Mouse (Mus musculus) CD4-positive helper T cell, adult 2 months (primary cell): ENCODE measurements at regions not wholly inside any gene's neighbourhood (a gene's known extent, or its start where the extent isn't known, plus 50 kb on each side); places are given as distances from the start of the nearest gene placed in this dataset.
A peak's percentile ranks its signal among the peaks of the same experiment; 100 is the strongest.
"Not testable (repeated sequence)": the region's sequence is repeated elsewhere in the genome, so short reads cannot be mapped to it uniquely, and the experiment has no call there.

ENCODE experiments used
- DNase-seq: peaks from one replicate; pipeline ENCODE4 v3.0.0-alpha.2; 2012; ENCODE audit warnings: low read depth, missing footprints, low spot score

GRCm38 (mm10) chr12:113701841-113702240 is 158.1 kb downstream of the Adam6a start:
- not testable (repeated sequence) for DNase-seq

DNA sequence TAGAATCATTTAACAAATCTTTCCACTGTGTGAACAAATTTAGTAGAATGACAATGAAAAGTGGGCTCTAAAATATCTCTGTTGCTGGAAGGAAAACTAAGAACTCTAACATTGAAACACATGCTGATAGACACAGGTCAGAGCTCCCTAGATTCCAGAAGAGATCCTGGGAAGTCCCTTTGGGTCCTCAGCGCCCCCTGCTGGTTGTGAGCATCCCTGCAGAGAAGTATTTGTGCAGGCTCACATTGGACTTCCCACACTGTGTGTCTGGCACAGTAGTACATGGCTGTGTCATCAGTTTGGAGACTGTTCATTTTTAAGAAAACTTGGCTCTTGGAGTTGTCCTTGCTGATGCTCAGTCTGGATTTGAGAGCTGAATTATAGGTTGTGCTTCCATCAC is 172.7 kb downstream of the Adam6a start:
- DNase-seq: not testable (repeated sequence)

DNA sequence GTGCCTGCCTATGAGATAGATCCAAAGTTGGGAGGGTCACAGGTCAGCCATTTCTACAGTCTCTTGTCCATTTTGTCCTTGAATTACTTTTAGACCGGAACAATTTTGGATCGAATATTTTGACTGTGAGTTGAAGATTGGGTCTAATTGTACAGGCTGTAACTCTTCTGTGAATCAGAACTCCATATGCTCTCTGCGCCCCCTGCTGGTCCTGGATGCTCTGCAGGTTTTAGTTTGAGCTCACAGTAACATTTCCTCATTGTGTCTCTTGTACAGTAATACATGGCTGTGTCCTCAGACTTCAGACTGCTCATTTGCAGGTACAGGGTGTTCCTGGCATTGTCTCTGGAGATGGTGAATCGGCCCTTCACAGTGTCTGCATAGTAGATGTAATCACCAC is 192.1 kb downstream of the Adam6a start:
- DNase-seq: peak; percentile 27

- no peak for DNase-seq
Measured at GRCm38 (mm10) chr12:113746277-113746676, 202.6 kb downstream of the Adam6a start.

DNA sequence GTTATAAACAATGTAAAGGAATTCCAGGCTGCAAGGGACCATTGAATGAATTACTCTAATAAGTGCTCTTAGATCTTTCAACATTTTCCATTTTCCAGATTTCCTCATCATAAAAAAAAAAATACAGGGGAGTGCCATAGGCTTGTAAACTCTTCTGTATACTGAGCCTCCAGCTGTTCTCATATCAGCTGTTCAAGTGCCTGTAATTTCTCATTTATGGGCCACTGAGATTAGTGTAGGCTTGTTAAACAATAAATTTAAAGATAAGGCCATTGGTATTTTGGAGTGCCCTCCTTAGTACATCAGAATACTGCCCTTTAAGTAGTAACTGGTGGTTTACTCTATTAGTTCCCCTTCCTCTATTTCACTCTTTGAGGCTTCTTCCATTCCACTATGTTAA is 204.3 kb downstream of the Adam6a start:
- DNase-seq: no peak

GRCm38 (mm10) chr12:113769587-113769986 is 225.9 kb downstream of the Adam6a start:
- no peak for DNase-seq

- DNase-seq: peak; percentile 5
Measured at GRCm38 (mm10) chr12:113795876-113796275, 252.2 kb downstream of the Adam6a start.

GRCm38 (mm10) chr12:113826377-113826776 is 282.7 kb downstream of the Adam6a start:
- DNase-seq: peak; percentile 11

DNA sequence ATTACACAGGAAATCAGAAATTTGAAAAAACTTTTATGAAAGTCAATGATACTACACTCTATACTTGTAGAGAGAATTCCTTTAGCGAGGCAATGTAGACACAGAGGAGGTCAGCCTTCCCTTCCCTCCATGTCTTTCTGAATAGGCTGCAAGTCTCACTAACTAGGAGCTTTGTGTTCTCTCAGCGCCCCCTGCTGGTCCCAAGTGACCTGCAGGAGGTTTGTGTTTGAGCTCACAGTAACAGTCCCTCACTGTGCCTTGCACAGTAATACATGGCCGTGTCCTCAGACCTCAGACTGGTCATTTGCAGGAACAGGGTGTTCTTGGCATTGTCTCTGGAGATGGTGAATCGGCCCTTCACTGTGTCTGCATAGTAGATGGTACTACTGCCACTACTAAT is 315.2 kb downstream of the Adam6a start:
- DNase-seq: peak; percentile 34

- peak; percentile 19 for DNase-seq
Measured at GRCm38 (mm10) chr12:113878826-113879225, 335.1 kb downstream of the Adam6a start.

GRCm38 (mm10) chr12:113896152-113896551 is 352.4 kb downstream of the Adam6a start:
- no peak for DNase-seq

- no peak for DNase-seq
Measured at GRCm38 (mm10) chr12:113906459-113906858, 362.8 kb downstream of the Adam6a start.

DNA sequence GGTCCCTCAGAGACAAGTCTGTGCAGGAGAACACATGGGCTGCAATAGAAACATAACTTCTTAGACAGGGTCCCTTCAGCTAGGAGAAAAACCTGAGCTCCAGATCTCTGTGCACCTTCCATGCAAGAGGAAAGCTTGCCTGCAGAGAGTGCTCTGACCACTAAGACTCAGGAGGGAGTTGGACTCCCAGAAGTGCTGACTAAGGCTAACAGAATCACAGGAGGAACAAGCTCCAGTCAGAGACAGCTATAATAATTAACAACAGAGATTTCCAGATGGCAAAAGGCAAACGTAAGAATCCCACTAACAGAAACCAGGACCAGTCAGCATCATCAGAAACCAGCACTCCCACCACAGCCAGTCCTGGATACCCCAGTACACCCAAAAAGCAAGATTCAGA is 364.0 kb downstream of the Adam6a start:
- DNase-seq: no peak

- no peak for DNase-seq
Measured at GRCm38 (mm10) chr12:113911770-113912169, 368.1 kb downstream of the Adam6a start.

DNA sequence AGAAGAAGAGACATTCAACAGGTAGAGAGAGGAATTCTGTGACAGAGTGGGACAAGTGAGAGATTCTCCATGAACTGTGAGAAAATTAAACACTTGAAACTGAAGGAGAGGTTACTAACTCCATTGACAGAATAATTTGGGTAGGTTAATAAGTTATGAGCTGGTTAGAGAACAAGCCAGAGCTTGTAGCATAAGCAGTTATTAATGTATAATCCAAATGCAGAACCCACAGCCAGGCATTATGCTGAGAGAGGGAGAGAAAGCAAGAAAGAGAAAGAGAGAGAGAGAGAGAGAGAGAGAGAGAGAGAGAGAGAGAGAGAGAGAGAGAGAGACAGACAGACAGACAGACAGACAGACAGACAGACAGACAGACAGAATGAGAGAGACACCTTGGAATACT is 397.0 kb downstream of the Adam6a start:
- no peak for DNase-seq

- not testable (repeated sequence) for DNase-seq
Measured at GRCm38 (mm10) chr12:113943661-113944327, 400.1 kb downstream of the Adam6a start.

DNA sequence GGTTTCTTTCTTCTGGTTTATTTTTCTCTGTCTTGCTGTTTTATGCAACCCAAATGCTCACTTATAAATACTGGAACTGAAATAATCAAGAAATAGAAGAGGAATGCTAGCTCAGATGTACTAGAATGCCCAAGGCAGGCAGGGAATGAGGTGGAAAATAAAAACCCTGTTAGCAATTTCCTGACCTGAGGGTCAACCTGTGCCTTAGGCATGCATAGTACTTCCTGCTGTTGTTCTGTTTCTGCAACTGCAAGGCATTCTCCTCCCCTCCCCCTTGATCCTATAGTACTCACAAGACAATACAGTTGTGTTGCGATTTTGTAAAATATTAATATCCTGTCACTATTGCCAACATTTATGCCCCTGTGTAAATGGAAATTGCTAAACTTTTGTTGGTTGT is 402.1 kb downstream of the Adam6a start:
- not testable (repeated sequence) for DNase-seq

DNA sequence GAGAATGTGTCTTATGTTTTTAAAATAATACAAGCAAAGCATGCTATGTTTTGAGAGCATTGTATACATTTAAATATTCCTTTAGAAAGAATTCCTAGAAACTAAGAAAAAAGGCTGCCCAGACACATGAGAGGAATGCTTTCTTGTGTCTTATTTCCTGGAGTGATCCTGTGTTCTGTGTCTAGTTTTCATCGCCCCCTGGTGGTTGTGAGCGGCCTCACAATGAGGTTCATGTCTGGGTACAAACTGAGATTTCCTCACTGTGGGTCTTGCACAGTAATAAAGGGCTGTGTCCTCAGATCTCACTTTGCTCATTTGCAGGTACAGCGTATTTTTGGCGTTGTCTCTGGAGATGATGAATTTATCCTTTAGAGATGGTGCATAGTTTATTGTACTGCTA is 404.3 kb downstream of the Adam6a start:
- peak; percentile 16 for DNase-seq

GRCm38 (mm10) chr12:113974271-113974670 is 430.6 kb downstream of the Adam6a start:
- no peak for DNase-seq

GRCm38 (mm10) chr12:113981613-113982012 is 437.9 kb downstream of the Adam6a start:
- DNase-seq: peak; percentile 48

DNA sequence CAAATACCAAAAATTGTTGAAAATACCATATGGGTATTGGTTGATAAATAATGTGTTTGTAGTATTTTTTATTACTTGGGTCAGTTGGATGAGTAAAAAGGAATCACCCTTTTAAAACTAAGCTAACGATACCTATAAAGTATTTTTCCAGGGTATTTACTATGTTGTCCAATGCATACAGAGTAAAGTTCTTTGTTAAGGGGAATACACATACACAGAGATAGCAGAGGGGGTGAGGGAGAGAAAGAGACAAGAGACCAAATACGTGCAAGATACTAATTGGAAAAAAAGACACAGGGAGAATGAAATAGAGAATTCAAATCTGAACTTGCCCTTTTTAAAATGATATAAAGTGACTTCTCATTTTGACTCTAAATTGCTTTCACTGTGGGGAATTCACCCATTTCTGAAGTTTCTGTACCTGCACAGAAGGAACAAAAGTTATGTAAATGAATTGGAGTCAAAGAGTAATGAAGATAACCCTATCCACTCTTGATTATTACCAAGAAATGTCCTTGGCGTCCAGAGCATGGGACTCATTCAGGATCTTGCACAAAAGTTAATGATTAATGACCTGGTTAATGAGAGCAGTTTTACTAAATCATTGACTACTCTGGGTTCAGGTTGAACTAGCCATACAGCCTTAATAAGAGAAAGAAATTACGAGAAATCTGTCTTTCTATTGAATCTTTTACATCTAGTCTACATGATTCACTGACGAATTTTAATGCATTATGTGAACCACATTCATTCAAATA is 443.7 kb downstream of the Adam6a start:
- DNase-seq: no peak

DNA sequence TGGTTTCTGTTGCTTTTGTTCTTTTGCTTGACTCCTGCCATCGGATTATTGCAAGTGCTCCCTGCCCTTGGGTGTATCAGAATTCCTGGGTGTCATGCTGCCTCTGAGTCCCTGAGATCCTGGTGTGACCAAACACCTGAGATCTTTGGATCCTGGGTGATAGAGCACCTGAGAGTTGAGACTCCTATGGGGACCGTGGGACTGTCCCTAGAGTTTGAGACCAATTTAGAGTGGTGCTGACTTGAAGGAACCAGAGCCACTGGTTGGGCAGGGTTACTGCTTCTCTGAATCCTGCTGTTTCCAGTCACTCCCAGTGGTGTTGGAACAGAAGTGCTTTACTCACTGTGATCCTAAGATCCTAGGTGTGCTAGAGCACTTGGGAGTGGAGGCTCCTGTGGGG is 448.7 kb downstream of the Adam6a start:
- DNase-seq: no peak

- peak; percentile 73 for DNase-seq
Measured at GRCm38 (mm10) chr12:113994284-113994683, 450.6 kb downstream of the Adam6a start.
